Mouse (Mus musculus) spleen, embryonic (tissue): ENCODE data around the gene Gm20708.
"Not testable (repeated sequence)": the region's sequence is repeated elsewhere in the genome, so short reads cannot be mapped to it uniquely, and the experiment has no call there.

ENCODE experiments used
- CTCF ChIA-PET: fragments of 350-600 bp; sonication (Branson Sonifier 250); formaldehyde crosslinking; loops from one replicate; lab custom pipeline; 2022; lab: Charles Lee

Gene Gm20708

DNA sequence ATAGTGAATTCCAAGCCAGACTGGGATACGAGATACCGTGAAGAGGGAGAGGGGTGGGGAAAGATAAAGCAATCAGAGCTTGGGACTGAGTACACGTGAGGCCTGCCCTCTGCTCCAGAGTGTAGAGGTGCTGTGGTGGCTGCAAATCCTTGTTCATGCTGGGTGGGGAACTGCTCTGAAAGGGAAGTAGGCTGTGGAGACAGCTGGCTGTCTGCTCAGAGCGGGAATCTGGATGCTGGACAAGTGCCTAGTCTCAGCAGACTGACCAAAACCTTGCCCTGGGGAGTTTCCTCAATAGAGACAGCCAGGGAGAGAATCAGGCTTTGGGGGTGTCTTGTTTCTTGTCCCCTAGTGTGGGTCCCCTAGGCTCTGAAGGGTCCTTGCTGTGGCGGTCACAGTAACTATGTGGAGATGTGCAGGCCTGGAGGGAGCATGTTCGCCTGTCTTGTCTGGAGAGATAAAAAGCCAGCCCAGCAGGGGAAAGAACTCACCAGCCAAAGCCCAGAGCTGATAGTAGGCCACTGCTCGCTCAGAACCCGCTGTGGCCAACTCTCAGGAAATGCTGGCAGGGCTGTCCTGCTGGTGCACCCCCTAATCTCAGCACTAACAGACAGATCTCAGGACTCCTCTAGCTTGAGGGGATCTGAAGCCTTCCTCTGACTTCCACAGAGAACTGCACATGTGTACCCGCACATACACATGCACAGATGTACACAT, 19.6 kb downstream of the Gm20708 start:
- CTCF ChIA-PET, result no interaction called here

DNA sequence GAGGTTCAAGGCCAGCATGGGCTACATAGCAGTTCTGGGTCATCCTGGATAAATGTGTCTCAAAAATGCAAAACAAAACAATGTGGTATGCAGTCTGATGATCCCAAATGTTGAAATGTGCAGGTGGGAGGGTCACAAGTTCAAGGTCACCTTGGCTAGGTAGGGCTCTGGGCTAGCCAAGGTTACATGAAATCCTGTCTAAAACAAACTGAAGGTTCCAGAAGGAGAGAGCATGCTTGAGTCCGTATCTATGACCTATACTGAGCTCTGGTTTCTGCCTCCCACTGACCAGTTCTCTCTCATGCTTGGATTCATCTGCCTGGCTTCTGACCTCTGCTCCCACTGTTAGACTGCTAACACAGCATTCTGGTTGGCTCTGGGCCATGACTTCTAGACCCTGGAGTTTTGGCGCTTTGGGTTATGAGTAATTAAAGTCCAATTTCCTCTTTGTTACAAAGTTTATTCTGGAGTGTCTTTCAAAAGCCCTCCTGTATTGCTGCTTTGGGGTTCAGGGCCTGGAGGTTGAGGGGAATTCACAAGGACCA, 20.3 kb downstream of the Gm20708 start:
- CTCF ChIA-PET, result no interaction called here

DNA sequence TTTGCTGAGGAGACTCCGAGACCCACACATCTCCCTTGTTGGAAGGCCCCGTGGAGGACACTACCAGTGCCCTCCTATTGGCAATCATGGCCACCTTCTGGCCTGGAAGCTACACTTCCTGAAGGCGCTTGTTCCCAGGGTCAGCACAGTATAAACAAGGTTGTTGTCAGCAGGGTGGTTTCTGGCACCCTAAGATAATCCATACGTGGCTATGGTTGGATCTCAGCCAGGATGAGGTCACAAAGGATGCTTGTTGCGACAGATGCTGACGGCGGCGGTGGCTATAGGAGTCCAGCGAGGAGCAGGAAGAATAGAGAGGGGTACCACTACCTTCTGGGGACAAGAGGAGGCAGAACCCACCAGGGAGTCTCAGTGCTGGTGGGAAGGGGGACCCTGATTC, 20.9 kb downstream of the Gm20708 start:
- CTCF ChIA-PET, result no interaction called here

DNA sequence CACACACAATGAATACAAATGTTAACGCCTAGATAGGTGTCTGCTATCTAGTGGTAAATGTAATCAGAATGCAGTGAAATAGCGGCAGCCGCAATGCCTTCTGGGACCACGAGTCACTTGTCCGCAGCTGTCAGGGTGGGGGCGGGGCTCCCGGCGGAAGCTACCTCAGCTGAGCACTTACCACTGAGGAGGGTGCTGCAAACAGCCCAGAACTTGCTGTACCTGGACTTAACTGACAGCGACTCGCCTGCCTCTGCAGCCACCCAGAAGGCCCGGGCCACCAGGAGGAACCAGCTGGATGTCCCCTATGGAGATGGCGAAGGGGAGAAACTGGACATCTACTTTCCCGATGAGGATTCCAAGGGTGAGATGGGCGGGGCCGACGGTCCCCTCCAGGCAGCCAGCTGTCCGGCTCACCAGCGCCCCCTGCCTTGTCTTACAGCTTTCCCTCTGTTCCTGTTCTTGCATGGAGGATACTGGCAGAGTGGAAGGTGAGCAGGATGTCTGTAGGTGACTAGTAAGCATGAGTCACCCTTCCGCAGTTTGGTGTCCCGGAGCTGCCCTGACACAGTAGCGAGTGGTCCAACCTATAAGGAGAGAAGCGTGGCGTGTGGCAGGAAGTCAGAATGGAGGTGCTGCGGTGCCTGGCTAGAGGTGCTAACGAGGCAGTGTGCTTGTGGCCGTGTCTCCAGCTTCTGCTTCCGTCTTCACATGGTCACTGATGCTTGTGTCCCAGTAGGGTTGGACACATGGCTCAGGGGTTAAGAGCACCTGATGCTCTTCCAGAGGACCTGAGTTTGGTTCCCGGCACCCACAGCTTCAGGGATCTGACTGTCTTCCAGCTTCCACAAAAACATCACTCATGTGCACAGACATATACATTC, 22.9 kb downstream of the Gm20708 start:
- CTCF ChIA-PET, result interaction anchor here (0.5 to 1.6 kb wide), 4 partner anchors 16 to 123 kb away, joined by 3 to 4 read pairs (median 4); partner anchors contain the start of gene Birc5

DNA sequence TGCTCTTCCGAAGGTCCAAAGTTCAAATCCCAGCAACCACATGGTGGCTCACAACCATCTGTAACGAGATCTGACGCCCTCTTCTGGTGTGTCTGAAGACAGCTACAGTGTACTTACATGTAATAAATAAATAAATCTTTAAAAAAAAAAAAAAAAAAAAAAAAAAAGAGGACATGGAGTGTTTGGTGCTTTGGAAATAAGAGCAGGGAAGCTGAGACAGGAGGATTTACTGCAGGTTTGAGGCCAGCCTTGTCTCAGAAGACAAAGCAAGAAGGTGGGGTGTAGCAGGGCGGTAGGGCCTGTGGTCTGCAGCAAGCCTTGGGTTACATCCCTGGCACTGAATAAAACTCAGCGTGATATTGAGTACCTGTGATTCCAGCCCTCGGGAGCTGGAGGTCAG, 24.0 kb downstream of the Gm20708 start:
- CTCF ChIA-PET, result not testable (repeated sequence)

DNA sequence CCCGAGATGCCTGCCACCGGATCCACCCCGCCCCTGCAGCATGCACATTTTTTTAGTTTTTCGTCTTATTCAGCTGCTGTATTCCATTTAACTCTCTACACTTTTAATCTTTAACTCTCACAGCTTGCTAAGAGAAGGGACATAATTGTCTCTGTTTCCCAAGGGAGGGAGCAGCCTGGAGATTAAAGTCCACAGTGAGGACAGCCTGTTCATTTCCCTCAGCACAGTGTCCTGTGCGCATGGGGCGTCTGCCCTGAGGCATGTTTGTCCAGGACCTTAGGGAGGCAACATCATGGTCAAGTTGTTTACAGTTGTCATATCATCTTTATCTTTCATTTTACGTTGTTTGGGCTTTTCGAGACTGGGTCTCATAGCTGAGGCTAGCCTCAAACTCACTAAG, 24.6 kb downstream of the Gm20708 start:
- CTCF ChIA-PET, result interaction anchor here (1.1 kb wide), 1 partner anchor 12 kb away, joined by 3 read pairs; no protein-coding TSS in a partner anchor

DNA sequence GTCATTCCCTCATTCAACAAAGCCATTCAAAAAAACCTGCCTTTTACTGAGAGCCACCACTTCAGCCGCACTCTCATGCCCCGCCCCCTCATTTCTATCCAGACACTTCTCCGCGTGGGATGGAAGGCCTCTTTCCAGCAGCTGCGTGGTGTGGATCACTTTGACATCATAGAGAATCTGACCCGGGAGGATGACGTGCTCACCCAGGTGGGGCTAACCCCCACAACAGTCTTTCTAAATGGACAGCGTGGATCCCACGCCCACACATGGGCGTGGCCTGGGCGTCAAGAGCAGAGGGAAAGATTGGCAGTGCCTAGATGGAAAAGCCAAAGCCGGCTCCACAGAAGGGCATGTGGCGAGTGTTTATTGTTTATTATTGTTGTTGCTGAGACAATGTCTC, 26.8 kb downstream of the Gm20708 start:
- CTCF ChIA-PET, result interaction anchor here (0.5 kb wide), 1 partner anchor 1583 kb away, joined by 11 read pairs; no protein-coding TSS in a partner anchor

DNA sequence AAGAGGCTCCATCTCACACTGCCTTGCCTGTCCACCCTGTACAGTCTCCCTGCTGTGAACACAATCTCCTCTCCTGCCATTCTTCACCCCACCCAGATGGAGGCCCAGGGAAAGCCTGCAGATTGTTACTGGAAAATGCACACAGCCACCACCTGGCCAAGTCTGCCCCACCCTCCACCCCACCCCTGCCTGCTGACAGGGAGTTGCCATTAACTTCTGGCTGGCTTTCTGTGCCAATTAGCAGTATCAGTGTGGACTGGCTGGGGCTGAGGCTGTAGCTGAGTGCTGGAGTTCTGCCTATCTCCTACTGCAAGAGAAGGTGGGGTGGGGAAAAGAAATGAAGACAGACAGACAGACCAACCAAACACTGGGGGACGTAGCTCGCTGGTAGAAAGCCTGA, 29.1 kb downstream of the Gm20708 start:
- CTCF ChIA-PET, result no interaction called here

DNA sequence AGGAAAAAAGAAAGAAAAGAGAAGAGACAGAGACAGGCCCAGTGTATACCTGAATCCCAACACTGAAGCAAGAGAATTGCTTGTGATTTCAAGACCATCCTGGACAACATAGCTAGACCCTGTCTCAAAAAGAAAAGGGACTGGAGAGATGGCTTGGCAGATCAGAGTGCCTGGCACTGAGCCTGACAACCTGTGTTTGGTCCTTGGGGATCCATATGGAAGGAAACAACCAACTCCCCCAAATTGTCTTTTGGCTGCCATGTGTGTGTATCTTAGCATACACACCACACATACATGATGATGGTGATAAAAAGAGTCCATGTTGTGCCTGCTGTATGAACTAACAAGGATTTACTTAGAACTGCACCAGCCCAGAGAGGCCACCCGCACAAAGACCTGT, 29.6 kb downstream of the Gm20708 start:
- CTCF ChIA-PET, result no interaction called here

DNA sequence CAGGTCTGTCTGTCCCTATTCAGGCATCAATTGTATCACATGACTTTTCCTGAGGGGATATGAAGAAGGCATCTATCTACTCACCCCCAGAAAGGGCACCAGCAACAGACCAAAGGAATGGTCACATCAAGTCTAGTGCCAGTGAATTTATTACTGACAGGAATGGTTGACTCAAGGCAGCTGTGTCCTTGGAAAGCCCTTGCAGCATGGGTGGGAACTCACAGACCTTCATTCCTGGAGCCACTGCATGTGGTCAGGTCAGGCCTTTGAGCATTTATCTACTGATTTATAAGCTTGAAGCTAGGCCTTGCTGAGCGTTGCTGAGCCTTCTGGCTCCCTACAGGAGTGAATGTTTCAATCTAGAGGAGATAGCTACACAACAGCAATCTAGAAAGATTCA, 31.4 kb downstream of the Gm20708 start:
- CTCF ChIA-PET, result no interaction called here

DNA sequence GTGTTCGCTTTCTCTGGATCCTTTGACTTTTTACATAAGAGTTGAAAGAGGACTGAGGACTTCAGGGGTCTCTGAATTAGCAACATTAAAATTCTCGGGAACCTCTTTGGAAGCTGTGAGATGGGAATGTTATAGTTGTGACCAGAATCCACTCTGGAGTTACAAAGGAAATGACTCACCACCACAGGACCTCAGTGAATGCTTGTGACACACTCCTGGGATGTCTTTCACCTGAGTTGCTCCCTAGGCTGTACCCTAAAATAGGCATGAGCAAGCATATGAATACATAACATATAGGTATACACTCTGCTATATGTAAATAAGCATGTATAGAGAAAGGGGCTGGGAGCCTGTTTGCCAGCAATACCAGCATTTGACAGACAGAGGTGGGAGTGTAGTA, 34.0 kb downstream of the Gm20708 start:
- CTCF ChIA-PET, result no interaction called here

DNA sequence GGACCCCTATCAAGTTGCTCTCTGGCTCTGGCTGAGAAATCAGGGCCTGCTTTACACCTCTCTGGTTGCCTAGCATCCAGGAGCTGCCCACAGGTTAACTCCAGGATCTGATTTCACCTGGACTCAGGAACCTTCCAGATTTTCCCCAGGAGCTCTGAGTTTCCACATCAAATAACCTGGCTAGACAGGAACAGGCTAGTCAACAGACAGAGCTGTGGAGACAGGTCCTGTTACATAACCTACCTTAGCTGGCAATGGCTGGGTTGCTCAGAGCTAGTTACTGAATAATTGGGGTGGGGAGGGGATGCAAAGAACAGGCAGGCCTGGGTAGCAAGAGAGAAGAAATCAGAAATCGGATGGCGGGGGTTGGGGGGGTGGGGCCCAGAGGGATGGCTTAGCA, 35.5 kb downstream of the Gm20708 start:
- CTCF ChIA-PET, result no interaction called here

DNA sequence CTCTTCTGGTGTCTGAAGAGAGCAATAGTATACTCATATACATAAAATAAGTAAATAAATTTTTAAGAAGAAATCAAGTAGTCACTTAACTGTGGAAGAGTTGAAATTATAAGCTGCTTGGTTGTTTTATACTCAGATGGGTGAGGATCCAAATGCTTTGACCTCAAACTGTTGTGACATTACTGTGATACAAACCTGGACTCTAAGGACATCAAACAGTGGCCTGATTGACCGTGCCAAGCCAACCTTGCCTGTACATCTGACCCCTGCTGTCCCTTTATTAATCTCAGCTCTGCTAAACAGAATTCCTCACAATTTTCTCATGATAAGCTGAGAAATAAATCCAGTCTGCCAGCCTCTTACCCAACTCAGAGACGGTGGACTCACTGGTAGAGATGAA, 36.2 kb downstream of the Gm20708 start:
- CTCF ChIA-PET, result interaction anchor here (1.1 kb wide), 1 partner anchor 11 kb away, joined by 3 read pairs; no protein-coding TSS in a partner anchor

DNA sequence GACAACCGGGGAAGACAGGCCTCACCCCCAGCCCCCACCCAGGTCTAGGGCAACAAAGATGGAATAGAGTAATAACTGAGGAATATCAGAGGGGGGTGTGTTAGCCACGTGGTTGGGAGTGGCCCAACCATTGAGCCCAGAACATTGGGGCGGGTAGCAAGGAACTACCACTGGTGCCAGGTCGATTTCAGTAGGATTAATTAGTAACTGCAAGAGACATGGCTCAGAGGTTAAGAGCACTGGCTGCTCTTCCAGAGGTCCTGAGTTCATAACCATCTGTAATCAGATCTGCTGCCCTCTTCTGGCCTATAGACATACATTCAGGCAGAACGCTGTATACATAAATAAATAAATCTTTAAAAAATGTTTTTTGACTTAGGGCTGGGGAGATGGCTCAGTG, 37.2 kb downstream of the Gm20708 start:
- CTCF ChIA-PET, result interaction anchor here (1.1 kb wide), 1 partner anchor 12 kb away, joined by 3 read pairs; no protein-coding TSS in a partner anchor

DNA sequence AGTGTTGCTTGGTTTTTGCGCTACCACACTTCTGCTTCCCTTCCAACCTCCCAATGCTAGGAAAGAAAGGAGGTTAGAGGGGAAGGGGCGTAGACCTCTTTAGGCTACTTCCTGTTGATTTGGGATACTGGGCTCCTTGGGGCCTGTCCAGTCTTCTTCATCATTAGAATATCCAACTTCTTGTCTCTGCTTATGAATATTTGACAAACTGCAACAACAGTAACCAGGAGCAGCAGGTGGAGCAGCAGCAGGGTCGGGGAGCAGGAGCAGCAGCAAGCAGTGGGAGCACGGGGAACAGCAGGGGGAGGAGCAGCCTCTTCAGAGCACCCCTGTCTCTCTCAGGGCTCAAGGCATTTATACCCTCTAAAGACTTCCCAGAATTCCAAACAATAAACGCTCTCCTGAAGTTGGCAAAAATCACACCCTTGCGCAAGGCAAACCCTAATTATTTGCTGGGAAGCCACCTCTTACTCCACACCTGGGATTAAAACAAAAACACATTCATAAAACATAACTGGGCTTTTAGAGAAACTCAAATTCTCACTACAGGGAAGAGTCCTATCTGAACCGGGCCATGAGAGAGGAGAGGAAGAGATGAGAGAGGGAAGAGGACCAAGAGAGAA, 38.2 kb downstream of the Gm20708 start:
- CTCF ChIA-PET, result interaction anchor here (0.6 to 1.4 kb wide), 2 partner anchors 15 to 39 kb away, joined by 4 to 5 read pairs; partner anchors contain the start of genes Gm20708 and Syngr2

DNA sequence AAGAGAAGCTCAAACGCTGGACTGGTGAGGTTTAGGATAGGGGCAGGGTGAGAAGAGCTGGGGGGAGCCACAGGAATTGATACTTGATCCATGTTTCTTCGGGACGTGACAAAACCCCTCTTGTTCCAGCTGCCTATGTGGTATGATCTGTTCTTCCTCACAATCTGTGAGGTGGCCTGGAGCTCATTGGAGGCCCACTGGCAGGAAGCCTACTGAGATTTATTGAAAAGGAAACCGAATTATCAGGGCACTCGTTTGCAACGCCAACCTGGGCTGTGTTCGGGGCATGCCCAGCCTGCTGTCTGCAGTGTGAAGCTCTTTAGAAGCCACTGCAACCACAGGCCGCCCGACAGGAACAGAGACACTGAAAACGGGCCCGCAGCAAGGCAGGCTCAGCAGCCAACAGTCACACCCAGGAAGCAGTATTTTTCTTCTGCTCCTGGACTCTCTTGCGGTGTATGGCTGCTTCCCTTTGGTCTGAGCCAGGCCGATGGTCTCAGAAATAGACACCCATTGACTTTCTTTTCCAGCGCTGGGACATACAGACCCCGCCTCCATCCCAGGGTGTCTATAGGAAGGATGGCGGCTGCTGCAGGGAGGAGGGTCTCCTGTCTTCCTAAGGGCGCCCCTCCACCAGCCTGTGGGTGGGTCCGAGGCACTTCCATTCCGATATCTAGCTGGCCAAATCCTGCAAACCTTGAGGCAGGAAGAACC, 39.0 kb downstream of the Gm20708 start:
- CTCF ChIA-PET, result interaction anchor here (1.4 kb wide), 1 partner anchor 16 kb away, joined by 4 read pairs; no protein-coding TSS in a partner anchor

DNA sequence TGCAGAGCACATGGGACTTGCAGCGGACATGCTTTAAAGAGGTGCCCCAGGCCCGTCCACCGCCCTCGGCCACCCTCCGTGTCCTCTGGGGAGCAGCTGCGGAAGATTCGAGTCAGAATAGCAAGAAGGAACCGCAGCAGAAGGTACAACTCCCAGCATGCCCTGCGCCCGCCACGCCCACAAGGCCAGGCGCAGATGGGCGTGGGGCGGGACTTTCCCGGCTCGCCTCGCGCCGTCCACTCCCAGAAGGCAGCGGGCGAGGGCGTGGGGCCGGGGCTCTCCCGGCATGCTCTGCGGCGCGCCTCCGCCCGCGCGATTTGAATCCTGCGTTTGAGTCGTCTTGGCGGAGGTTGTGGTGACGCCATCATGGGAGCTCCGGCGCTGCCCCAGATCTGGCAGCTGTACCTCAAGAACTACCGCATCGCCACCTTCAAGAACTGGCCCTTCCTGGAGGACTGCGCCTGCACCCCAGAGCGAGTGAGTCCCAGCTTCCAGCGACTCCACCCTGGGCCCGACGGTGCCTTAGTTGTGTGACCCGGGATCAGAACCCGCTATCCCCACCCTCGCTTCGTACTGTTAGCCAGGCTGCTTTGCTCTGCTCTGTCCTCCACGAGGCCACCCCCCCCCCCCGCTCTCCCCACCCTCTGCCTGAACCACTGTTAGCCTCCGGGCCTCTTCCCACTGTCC, 39.7 kb downstream of the Gm20708 start, which contains the start of gene Birc5:
Gene Birc5 (plus strand): TSS at position 267 of the 687 bp plus-strand sequence.
- CTCF ChIA-PET, result interaction anchor here (0.6 to 1.4 kb wide), 2 partner anchors 17 to 105 kb away, joined by 4 read pairs; no protein-coding TSS in a partner anchor

DNA sequence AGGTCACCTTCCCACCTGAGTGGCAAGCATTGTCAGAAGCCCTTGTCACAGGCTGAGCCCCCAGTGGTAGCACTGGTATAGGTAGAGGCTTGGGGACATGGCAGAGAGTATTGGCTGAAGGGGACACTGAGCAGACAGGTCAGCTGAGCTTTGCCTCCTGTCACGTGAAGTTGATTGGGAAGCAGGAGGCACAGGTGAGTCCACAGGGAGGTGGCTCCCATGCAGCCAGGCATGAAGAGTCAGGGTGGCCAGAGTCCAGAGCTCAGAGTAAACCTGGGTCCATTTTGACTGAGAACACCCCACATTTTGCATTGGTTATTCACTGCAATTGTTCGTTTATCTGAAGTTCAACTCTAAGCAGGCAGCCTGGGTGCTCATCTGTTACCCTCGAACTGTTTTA, 43.4 kb downstream of the Gm20708 start:
- CTCF ChIA-PET, result no interaction called here

DNA sequence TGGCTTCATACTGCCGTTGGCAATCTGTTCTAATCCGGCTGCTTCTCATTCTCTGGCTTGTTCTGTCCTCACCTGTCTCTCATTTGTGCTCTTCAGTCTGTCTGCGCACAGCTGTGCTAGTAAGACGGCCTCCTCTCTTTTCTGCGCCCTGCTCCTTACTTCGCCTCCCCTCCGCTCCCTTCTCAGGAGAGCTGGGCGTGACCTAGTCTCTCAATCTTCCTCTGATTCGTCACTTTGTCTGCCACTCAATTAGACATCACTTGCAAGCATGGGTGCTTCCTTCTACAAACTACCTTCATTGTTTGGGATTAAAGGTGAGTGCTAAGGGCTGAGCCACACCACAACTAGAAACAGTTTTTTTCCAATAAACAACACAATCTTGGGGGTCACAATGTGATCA, 44.8 kb downstream of the Gm20708 start:
- CTCF ChIA-PET, result interaction anchor here (0.6 to 0.7 kb wide), 2 partner anchors 237 to 679 kb away, joined by 4 to 5 read pairs; no protein-coding TSS in a partner anchor

DNA sequence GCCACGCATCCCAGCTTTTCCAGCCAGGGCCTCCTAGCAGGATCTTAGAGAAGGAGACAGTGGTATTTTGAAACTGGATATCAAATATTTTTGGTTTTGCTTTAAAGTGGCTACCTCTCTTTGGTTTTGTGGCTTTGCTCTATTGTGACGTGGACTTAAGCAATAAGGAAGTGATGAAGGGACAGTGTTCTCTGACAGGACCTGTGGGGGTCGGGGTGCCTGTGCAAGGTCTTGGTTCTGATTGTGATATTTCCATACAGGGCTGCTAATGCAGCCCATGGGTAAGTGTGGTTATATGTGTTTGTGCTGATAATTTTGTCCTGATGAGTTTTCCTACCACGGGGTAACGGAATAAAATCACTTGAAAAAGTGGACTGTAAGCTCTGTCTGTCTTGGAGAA, 45.9 kb downstream of the Gm20708 start:
- CTCF ChIA-PET, result no interaction called here
